Mouse (Mus musculus): ENCODE measurements around the gene Csmd2.

GRCm38 (mm10) chr4:128004797-128005452 is 17.3 kb downstream of the Csmd2 start:
- TF ChIP-seq CTCF (IDR thresholded peaks at IDR 0.05; ENCODE audit: low read depth), result no peak
- TF ChIP-seq EP300 (IDR thresholded peaks at IDR 0.05; ENCODE audit: low read depth), result no peak

Measured in liver, postnatal 0 days (tissue).